Mouse (Mus musculus): Measurements from ENCODE around the gene Fcor. TPM values are rescaled to one million over a fixed set of nuclear protein-coding genes. Genes with fewer than 3 reads are reported as not detected.
A peak's percentile ranks its signal among the peaks of the same experiment; 100 is the strongest.

Fcor gene
- polyA plus RNA-seq, 1 experiment from 2014 or later, result 3.5 TPM

- no peak overlapping the region for H3K9ac ChIP-seq
These were observed 18.6 kb upstream of the Fcor start for GRCm38 (mm10) chr8:3690774-3691173.

GRCm38 (mm10) chr8:3687537-3687936, 15.4 kb upstream of the Fcor start:
- Histone ChIP-seq H3K4me1 (replicated peaks) (no peaks in the 10 kb centered on the region), H3K27me3 (no peaks in the 10 kb centered on the region), H3K4me3 (replicated peaks) (no peak overlapping the region), H3K4me2 (no peak overlapping the region), H3K9ac (no peak overlapping the region), H3K36me3 (replicated peaks) (no peaks in the 10 kb centered on the region), H3K9me3 (replicated peaks) (no peaks in the 10 kb centered on the region), H3K27ac (replicated peaks) (no peak overlapping the region)
- WGBS (ENCODE audit: insufficient replicate concordance), result 48% methylated on average over 6 of the region's 6 CpGs
- ATAC-seq (ENCODE audit: insufficient read depth), result no peak

More at GRCm38 (mm10) chr8:3690774-3691173, 18.6 kb upstream of the Fcor start:
- WGBS (ENCODE audit: insufficient replicate concordance), result 63% methylated on average over 3 of the region's 3 CpGs
- H3K27me3 ChIP-seq, result no peaks in the 10 kb centered on the region
- H3K4me1 ChIP-seq (replicated peaks), result no peaks in the 10 kb centered on the region
- no peaks in the 10 kb centered on the region for H3K9me3 ChIP-seq (replicated peaks)
- no peak overlapping the region for H3K4me3 ChIP-seq (replicated peaks)
- H3K27ac ChIP-seq (replicated peaks), result no peak overlapping the region
- ATAC-seq (ENCODE audit: insufficient read depth), result no peak
- H3K4me2 ChIP-seq, result no peak overlapping the region
- no peaks in the 10 kb centered on the region for H3K36me3 ChIP-seq (replicated peaks)

GRCm38 (mm10) chr8:3685422-3685821, 13.3 kb upstream of the Fcor start:
- WGBS (ENCODE audit: insufficient replicate concordance), result 43% methylated on average over 5 of the region's 5 CpGs
- peaks cover 3% of the 10 kb centered on the region; the same call in 1 of the 2 replicates for H3K36me3 ChIP-seq (replicated peaks)
- H3K4me2 ChIP-seq, result no peak overlapping the region
- H3K27ac ChIP-seq (replicated peaks), result no peak overlapping the region
- H3K4me3 ChIP-seq (replicated peaks), result no peak overlapping the region
- no peak for ATAC-seq (ENCODE audit: insufficient read depth)
- no peaks in the 10 kb centered on the region for H3K9me3 ChIP-seq (replicated peaks)
- no peaks in the 10 kb centered on the region for H3K4me1 ChIP-seq (replicated peaks)
- no peak overlapping the region for H3K9ac ChIP-seq
- no peaks in the 10 kb centered on the region for H3K27me3 ChIP-seq

- Histone ChIP-seq H3K36me3 (replicated peaks) (peaks cover 12% of the 10 kb centered on the region), H3K4me2 (no peak overlapping the region)
These were observed 12.4 kb upstream of the Fcor start for GRCm38 (mm10) chr8:3684530-3684929.

GRCm38 (mm10) chr8:3683408-3684176, 11.4 kb upstream of the Fcor start:
- Histone ChIP-seq H3K9ac (no peak overlapping the region), H3K4me3 (replicated peaks) (no peak overlapping the region), H3K9me3 (replicated peaks) (no peaks in the 10 kb centered on the region), H3K27me3 (no peaks in the 10 kb centered on the region), H3K36me3 (replicated peaks) (peaks cover 21% of the 10 kb centered on the region), H3K4me2 (no peak overlapping the region), H3K4me1 (replicated peaks) (0 out of 2 replicates have a peak, but pooled peaks cover 3% of the 10 kb centered on the region), H3K27ac (replicated peaks) (no peak overlapping the region)
- WGBS (ENCODE audit: insufficient replicate concordance), result 51% methylated on average over 6 of the region's 6 CpGs
- no peak for ATAC-seq (ENCODE audit: insufficient read depth)

More at GRCm38 (mm10) chr8:3684530-3684929, 12.4 kb upstream of the Fcor start:
- Histone ChIP-seq H3K4me3 (replicated peaks) (no peak overlapping the region), H3K27ac (replicated peaks) (no peak overlapping the region), H3K27me3 (no peaks in the 10 kb centered on the region), H3K9ac (no peak overlapping the region), H3K9me3 (replicated peaks) (no peaks in the 10 kb centered on the region), H3K4me1 (replicated peaks) (no peaks in the 10 kb centered on the region)
- no peak for ATAC-seq (ENCODE audit: insufficient read depth)

GRCm38 (mm10) chr8:3682435-3682834, 10.3 kb upstream of the Fcor start:
- no peak for ATAC-seq (ENCODE audit: insufficient read depth)
- no peak overlapping the region for H3K9ac ChIP-seq
- 59% methylated on average over 5 of the region's 5 CpGs for WGBS (ENCODE audit: insufficient replicate concordance)

GRCm38 (mm10) chr8:3679656-3680055, 7.5 kb upstream of the Fcor start:
- peaks cover 26% of the 10 kb centered on the region for H3K4me1 ChIP-seq (replicated peaks)
- no peaks in the 10 kb centered on the region for H3K9me3 ChIP-seq (replicated peaks)
- 73% methylated on average over 5 of the region's 5 CpGs for WGBS (ENCODE audit: insufficient replicate concordance)
- no peaks in the 10 kb centered on the region for H3K27me3 ChIP-seq
- H3K36me3 ChIP-seq (replicated peaks), result peaks cover 21% of the 10 kb centered on the region
- no peak overlapping the region for H3K4me3 ChIP-seq (replicated peaks)
- ATAC-seq (ENCODE audit: insufficient read depth), result no peak
- H3K9ac ChIP-seq, result no peak overlapping the region
- H3K27ac ChIP-seq (replicated peaks), result no peak overlapping the region
- H3K4me2 ChIP-seq, result no peak overlapping the region

More at GRCm38 (mm10) chr8:3682435-3682834, 10.3 kb upstream of the Fcor start:
- H3K4me1 ChIP-seq (replicated peaks), result peaks cover 14% of the 10 kb centered on the region
- no peak overlapping the region for H3K27ac ChIP-seq (replicated peaks)
- no peak overlapping the region for H3K4me2 ChIP-seq
- no peaks in the 10 kb centered on the region for H3K27me3 ChIP-seq
- no peaks in the 10 kb centered on the region for H3K9me3 ChIP-seq (replicated peaks)
- peaks cover 21% of the 10 kb centered on the region for H3K36me3 ChIP-seq (replicated peaks)
- H3K4me3 ChIP-seq (replicated peaks), result no peak overlapping the region

GRCm38 (mm10) chr8:3679236-3679635, 7.1 kb upstream of the Fcor start:
- Histone ChIP-seq H3K9me3 (replicated peaks) (no peaks in the 10 kb centered on the region), H3K36me3 (replicated peaks) (peaks cover 21% of the 10 kb centered on the region), H3K27me3 (no peaks in the 10 kb centered on the region), H3K27ac (replicated peaks) (no peak overlapping the region), H3K9ac (no peak overlapping the region), H3K4me1 (replicated peaks) (peaks cover 26% of the 10 kb centered on the region), H3K4me2 (no peak overlapping the region), H3K4me3 (replicated peaks) (no peak overlapping the region)
- ATAC-seq (ENCODE audit: insufficient read depth), result no peak
- WGBS (ENCODE audit: insufficient replicate concordance), result 87% methylated on average over 23 of the region's 23 CpGs

- ATAC-seq (ENCODE audit: insufficient read depth), result no peak
- Histone ChIP-seq H3K36me3 (replicated peaks) (peaks cover 21% of the 10 kb centered on the region), H3K27me3 (no peaks in the 10 kb centered on the region), H3K4me3 (replicated peaks) (no peak overlapping the region), H3K4me1 (replicated peaks) (peaks cover 26% of the 10 kb centered on the region), H3K9me3 (replicated peaks) (no peaks in the 10 kb centered on the region), H3K27ac (replicated peaks) (no peak overlapping the region), H3K9ac (no peak overlapping the region), H3K4me2 (no peak overlapping the region)
- WGBS (ENCODE audit: insufficient replicate concordance), result 87% methylated on average over 23 of the region's 23 CpGs
These were observed 6.7 kb upstream of the Fcor start for GRCm38 (mm10) chr8:3678831-3679230.

GRCm38 (mm10) chr8:3676993-3677579, 4.9 kb upstream of the Fcor start:
- no peaks in the 10 kb centered on the region for H3K27me3 ChIP-seq
- peak overlapping the region; percentile 82 for H3K4me2 ChIP-seq
- no peaks in the 10 kb centered on the region for H3K9me3 ChIP-seq (replicated peaks)
- peak overlapping the region; percentile 85 for H3K4me3 ChIP-seq (replicated peaks)
- peak overlapping the region; percentile 86 for H3K27ac ChIP-seq (replicated peaks)
- H3K9ac ChIP-seq, result peak overlapping the region; percentile 93
- H3K36me3 ChIP-seq (replicated peaks), result peaks cover 21% of the 10 kb centered on the region
- WGBS (ENCODE audit: insufficient replicate concordance), result 1% methylated on average over 15 of the region's 15 CpGs
- ATAC-seq (ENCODE audit: insufficient read depth), result peak; percentile 20
- peaks cover 32% of the 10 kb centered on the region for H3K4me1 ChIP-seq (replicated peaks)

GRCm38 (mm10) chr8:3676131-3676992, 4.2 kb upstream of the Fcor start, which contains the start of gene Trappc5:
Trappc5 (plus strand) TSS chr8:3676299.
- H3K27me3 ChIP-seq, result no peaks in the 10 kb centered on the region
- peak within 1 kb of the TSS; percentile 93 for H3K9ac ChIP-seq
- peaks cover 21% of the 10 kb centered on the region for H3K36me3 ChIP-seq (replicated peaks)
- H3K4me3 ChIP-seq (replicated peaks), result peak within 1 kb of the TSS; percentile 85
- peak; percentile 92 for ATAC-seq (ENCODE audit: insufficient read depth)
- 1% methylated on average over 61 of the region's 61 CpGs for WGBS (ENCODE audit: insufficient replicate concordance)
- peak within 1 kb of the TSS; percentile 82 for H3K4me2 ChIP-seq
- H3K4me1 ChIP-seq (replicated peaks), result peaks cover 35% of the 10 kb centered on the region
- H3K9me3 ChIP-seq (replicated peaks), result no peaks in the 10 kb centered on the region
- H3K27ac ChIP-seq (replicated peaks), result peak within 1 kb of the TSS; percentile 86

Data from liver, embryonic 15.5 days (tissue).